ENCODE assay signal across 16 mouse cellular contexts in genomic region chr4:86029486-86029885, GRCm38 (mm10).
DNase-seq lines count a peak whose midpoint lies in the region; TF ChIP-seq lines count a peak whose summit lies in the region.
"Had no signal": no experiment of that assay in that cellular context is flagged by ENCODE, and none has a peak within 500 bp of the region (broad histone marks: within the 10 kb centered on the region; RNA-seq: fewer than 3 reads in every experiment).

No protein-coding gene starts in this region.

- TF ChIP-seq CTCF in gastrocnemius, adult 2 months (IDR thresholded peaks at IDR 0.05), result no peak
- no peak for TF ChIP-seq CTCF in lung, adult 2 months (IDR thresholded peaks at IDR 0.05; ENCODE audit: insufficient read depth, low read length)
- TF ChIP-seq CTCF in embryonic fibroblast, embryonic 13.5 days (IDR thresholded peaks at IDR 0.05; ENCODE audit: borderline replicate concordance, insufficient read depth, low read length), result no peak

- H3K27ac ChIP-seq in gastrocnemius, adult 2 months, result peak overlapping the region; percentile 72
- peak overlapping the region; percentile 74 for H3K27ac ChIP-seq in embryonic fibroblast, embryonic 13.5 days (ENCODE audit: insufficient read depth, low read length)
- H3K27ac ChIP-seq: forebrain, embryonic 13.5 days; heart, embryonic 10.5 days; hindbrain, embryonic 12.5 days had no signal

- intact Hi-C loops in gastrocnemius, adult 2 months (cut with DNase I), result no loop called here

- TF ChIP-seq POLR2A in lung, adult 2 months (IDR thresholded peaks at IDR 0.05; ENCODE audit: borderline replicate concordance, extremely low read depth, low read depth, low read length), result no peak
- no peak for TF ChIP-seq POLR2A in embryonic fibroblast, embryonic 13.5 days (IDR thresholded peaks at IDR 0.05; ENCODE audit: low read depth, low read length)

- DNase-seq in gastrocnemius, adult 2 months, result no peak
- no peak for DNase-seq in gastrocnemius, adult 8-10 months (ENCODE audit: low spot score in 2 of 2)
- DNase-seq in lung, postnatal 14 days, result peak; percentile 6
- DNase-seq in lung, adult 2 months, result no peak
- DNase-seq in heart, adult 11 months, result no peak
- DNase-seq: adrenal gland, adult 8-10 months; B cell, adult 2 months; cerebellum, adult 18-20 months; cerebellum, adult 9-11 months; forebrain, postnatal 0 days; gastrocnemius, postnatal 36 days; heart, postnatal 4 days had no signal

- H3K4me3 ChIP-seq in gastrocnemius, adult 2 months, result no peak overlapping the region
- H3K4me3 ChIP-seq in lung, adult 2 months (replicated peaks; ENCODE audit: extremely low read depth, low read depth, low read length), result no peak overlapping the region
- H3K4me3 ChIP-seq in embryonic fibroblast, embryonic 13.5 days (ENCODE audit: insufficient read depth, low read length), result no peak overlapping the region
- H3K4me3 ChIP-seq: forebrain, embryonic 13.5 days; heart, embryonic 10.5 days; hindbrain, embryonic 12.5 days had no signal

- peaks cover 2% of the 10 kb centered on the region; the same call in 1 of the 2 replicates for H3K4me1 ChIP-seq in lung, adult 2 months (ENCODE audit: control insufficient read depth, insufficient read depth, low read length)
- H3K4me1 ChIP-seq in embryonic fibroblast, embryonic 13.5 days (ENCODE audit: control insufficient read depth, insufficient read depth, low read length), result peaks cover 13% of the 10 kb centered on the region

- 48% methylated on average over 6 of the region's 6 CpGs for WGBS in lung, adult 2 months
